Mouse (Mus musculus) MEL (cell line): ENCODE data around the gene Exd2. TPM values are rescaled to one million over a fixed set of nuclear protein-coding genes. Genes with fewer than 3 reads are reported as not detected.
A peak's percentile ranks its signal among the peaks of the same experiment; 100 is the strongest.

Source experiments
- DNase-seq: peaks from one replicate; pipeline ENCODE4 v3.0.0; 2011; ENCODE audit warnings: low read depth, low spot score
- H3K27ac ChIP-seq: 2 replicates; pipeline ENCODE4 v1.5.1; 2012; ENCODE audit warnings: low read depth, mild to moderate bottlenecking, control low read depth, low read length, moderate library complexity; ENCODE audit not compliant: control insufficient read depth
- H3K27me3 ChIP-seq, 2 experiments: fragments of 150-350 bp in 1 of 2; sonication (generic) in 1 of 2; 2 replicates each; pipeline ENCODE4 v1.6.1; 2012; ENCODE audit warnings: low read length in 2 of 2, mild to moderate bottlenecking in 2 of 2, improper control_type of control experiment in 1 of 2, moderate library complexity in 1 of 2; ENCODE audit not compliant: insufficient read depth in 2 of 2, control insufficient read depth in 1 of 2
- H3K36me3 ChIP-seq, 2 experiments: 2 replicates each; pipeline ENCODE4 v1.6.1; 2012 to 2014; ENCODE audit warnings: low read length in 2 of 2, improper control_type of control experiment in 1 of 2, inconsistent platforms in 1 of 2, mild to moderate bottlenecking in 1 of 2; ENCODE audit not compliant: insufficient read depth in 2 of 2, control insufficient read depth in 1 of 2
- H3K4me1 ChIP-seq, 2 experiments: fragments of 150-350 bp in 1 of 2; sonication (generic) in 1 of 2; 2 replicates each; pipeline ENCODE4 v1.6.1; 2012; ENCODE audit warnings: low read length in 2 of 2, improper control_type of control experiment in 1 of 2, mild to moderate bottlenecking in 1 of 2; ENCODE audit not compliant: insufficient read depth in 2 of 2, control insufficient read depth in 1 of 2
- H3K4me3 ChIP-seq, 2 experiments: fragments of 150-350 bp in 1 of 2; sonication (generic) in 1 of 2; 2 replicates each; pipeline ENCODE4 v1.5.1; 2012; ENCODE audit warnings: low read depth in 2 of 2, low read length in 2 of 2, mild to moderate bottlenecking in 2 of 2, moderate library complexity in 2 of 2, control low read depth in 1 of 2, improper control_type of control experiment in 1 of 2; ENCODE audit not compliant: control insufficient read depth in 1 of 2, insufficient read depth in 1 of 2
- H3K79me2 ChIP-seq: 2 replicates; pipeline ENCODE4 v1.6.1; 2012; ENCODE audit warnings: mild to moderate bottlenecking, low read length, moderate library complexity; ENCODE audit not compliant: control insufficient read depth, poor library complexity, insufficient read depth
- H3K9ac ChIP-seq: 2 replicates; pipeline ENCODE4 v1.6.1; 2012; ENCODE audit warnings: low read depth, mild to moderate bottlenecking, control low read depth, low read length, moderate library complexity; ENCODE audit not compliant: control insufficient read depth, poor library complexity, severe bottlenecking
- H3K9me3 ChIP-seq: fragments of 150-350 bp; sonication (generic); replicated peaks from 2 replicates; pipeline ENCODE4 v1.6.1; 2012; ENCODE audit warnings: mild to moderate bottlenecking, low read length, improper control_type of control experiment, moderate library complexity; ENCODE audit not compliant: insufficient read depth
- BHLHE40 ChIP-seq: IDR thresholded peaks from 2 replicates; pipeline ENCODE4 v1.6.1; 2012; ENCODE audit warnings: low read depth, mild to moderate bottlenecking, inconsistent platforms, low read length, improper control_type of control experiment, borderline replicate concordance
- CHD1 ChIP-seq: IDR thresholded peaks from 2 replicates; pipeline ENCODE4 v1.6.1; 2012; ENCODE audit warnings: low read depth, mild to moderate bottlenecking, inconsistent platforms, low read length, improper control_type of control experiment
- CHD2 ChIP-seq: IDR thresholded peaks from 2 replicates; pipeline ENCODE4 v1.6.1; 2011; ENCODE audit warnings: low read length, improper control_type of control experiment
- CTCF ChIP-seq, 3 experiments: IDR thresholded peaks in 2 of 3; conservative IDR thresholded peaks in 1 of 3; 2 replicates each; pipeline ENCODE4 v1.5.1; 2011 to 2012; ENCODE audit warnings: low read length in 3 of 3, low read depth in 2 of 3, mild to moderate bottlenecking in 2 of 3, improper control_type of control experiment in 1 of 3, inconsistent platforms in 1 of 3, mixed read lengths in 1 of 3, moderate library complexity in 1 of 3; ENCODE audit not compliant: control insufficient read depth in 1 of 3, insufficient read depth in 1 of 3, poor library complexity in 1 of 3, severe bottlenecking in 1 of 3
- E2F4 ChIP-seq: IDR thresholded peaks from 2 replicates; pipeline ENCODE4 v1.6.1; 2011; ENCODE audit warnings: low read depth, low read length, improper control_type of control experiment, borderline replicate concordance
- ELF1 ChIP-seq: IDR thresholded peaks from 2 replicates; pipeline ENCODE4 v1.6.1; 2014; ENCODE audit warnings: low read depth, mild to moderate bottlenecking, inconsistent platforms, low read length, improper control_type of control experiment, moderate library complexity
- EP300 ChIP-seq, 2 experiments: IDR thresholded peaks; 2 replicates each; pipeline ENCODE4 v1.6.1; 2011; ENCODE audit warnings: improper control_type of control experiment in 2 of 2, low read length in 2 of 2, low read depth in 1 of 2, mild to moderate bottlenecking in 1 of 2
- ETS1 ChIP-seq: IDR thresholded peaks from 2 replicates; pipeline ENCODE4 v1.6.1; 2012; ENCODE audit warnings: low read depth, mild to moderate bottlenecking, inconsistent platforms, low read length, improper control_type of control experiment, moderate library complexity
- GABPA ChIP-seq: IDR thresholded peaks from 2 replicates; pipeline ENCODE4 v1.6.1; 2012; ENCODE audit warnings: low read depth, mild to moderate bottlenecking, inconsistent platforms, low read length, improper control_type of control experiment, moderate library complexity
- GATA1 ChIP-seq: IDR thresholded peaks from 2 replicates; pipeline ENCODE4 v1.6.1; 2011; ENCODE audit warnings: low read depth, low read length, improper control_type of control experiment
- HCFC1 ChIP-seq: IDR thresholded peaks from 2 replicates; pipeline ENCODE4 v1.6.1; 2012; ENCODE audit warnings: low read depth, mild to moderate bottlenecking, inconsistent platforms, low read length, improper control_type of control experiment, moderate library complexity
- JUND ChIP-seq: IDR thresholded peaks from 2 replicates; pipeline ENCODE4 v1.6.1; 2011; ENCODE audit warnings: low read depth, mild to moderate bottlenecking, improper control_type of control experiment, low read length
- KAT2A ChIP-seq: conservative IDR thresholded peaks from 2 replicates; pipeline ENCODE4 v1.6.1; 2012; ENCODE audit warnings: low read depth, low read length, improper control_type of control experiment, inconsistent platforms
- MAFK ChIP-seq: IDR thresholded peaks from 2 replicates; pipeline ENCODE4 v1.6.1; 2011; ENCODE audit warnings: low read depth, mild to moderate bottlenecking, low read length, improper control_type of control experiment, borderline replicate concordance
- MAX ChIP-seq: IDR thresholded peaks from 2 replicates; pipeline ENCODE4 v1.6.1; 2011; ENCODE audit warnings: low read length, improper control_type of control experiment
- MAZ ChIP-seq: IDR thresholded peaks from 2 replicates; pipeline ENCODE4 v1.6.1; 2012; ENCODE audit warnings: low read depth, mild to moderate bottlenecking, inconsistent platforms, low read length, improper control_type of control experiment
- MEF2A ChIP-seq: IDR thresholded peaks from 2 replicates; pipeline ENCODE4 v1.6.1; 2014; ENCODE audit warnings: low read depth, mild to moderate bottlenecking, inconsistent platforms, low read length, improper control_type of control experiment; ENCODE audit not compliant: poor library complexity, insufficient replicate concordance, severe bottlenecking; ENCODE audit errors: extremely low read depth
- MYB ChIP-seq: IDR thresholded peaks from 2 replicates; pipeline ENCODE4 v1.6.1; 2011; ENCODE audit warnings: mild to moderate bottlenecking, low read depth, low read length, improper control_type of control experiment
- MYC ChIP-seq: IDR thresholded peaks from 2 replicates; pipeline ENCODE4 v1.6.1; 2011; ENCODE audit warnings: low read depth, mild to moderate bottlenecking, low read length, improper control_type of control experiment, moderate library complexity
- NELFE ChIP-seq: IDR thresholded peaks from 2 replicates; pipeline ENCODE4 v1.6.1; 2011; ENCODE audit warnings: low read depth, low read length, improper control_type of control experiment
- NRF1 ChIP-seq: IDR thresholded peaks from 2 replicates; pipeline ENCODE4 v1.6.1; 2014; ENCODE audit warnings: low read depth, mild to moderate bottlenecking, inconsistent platforms, low read length, improper control_type of control experiment, moderate library complexity; ENCODE audit not compliant: poor library complexity, insufficient read depth, severe bottlenecking
- POLR2A ChIP-seq, 2 experiments: IDR thresholded peaks; 2 replicates each; pipeline ENCODE4 v1.6.1; 2011 to 2012; ENCODE audit warnings: low read length in 2 of 2, mild to moderate bottlenecking in 2 of 2, control low read depth in 1 of 2, improper control_type of control experiment in 1 of 2, low read depth in 1 of 2, moderate library complexity in 1 of 2; ENCODE audit not compliant: control insufficient read depth in 1 of 2, insufficient read depth in 1 of 2, poor library complexity in 1 of 2
- POLR2AphosphoS2 ChIP-seq: IDR thresholded peaks from 2 replicates; pipeline ENCODE4 v1.6.1; 2011; ENCODE audit warnings: low read length, improper control_type of control experiment
- POLR2AphosphoS5 ChIP-seq: IDR thresholded peaks from 2 replicates; pipeline ENCODE4 v1.6.1; 2012; ENCODE audit warnings: low read depth, borderline replicate concordance, mild to moderate bottlenecking, inconsistent platforms, low read length, moderate library complexity, mixed read lengths
- RAD21 ChIP-seq: IDR thresholded peaks from 2 replicates; pipeline ENCODE4 v1.6.1; 2011; ENCODE audit warnings: mild to moderate bottlenecking, low read depth, low read length, improper control_type of control experiment
- RCOR1 ChIP-seq: IDR thresholded peaks from 2 replicates; pipeline ENCODE4 v1.6.1; 2012; ENCODE audit warnings: low read depth, mild to moderate bottlenecking, inconsistent platforms, low read length, improper control_type of control experiment
- SIN3A ChIP-seq: IDR thresholded peaks from 2 replicates; pipeline ENCODE4 v1.6.1; 2012; ENCODE audit warnings: low read length, improper control_type of control experiment, inconsistent platforms
- SMC3 ChIP-seq: IDR thresholded peaks from 2 replicates; pipeline ENCODE4 v1.6.1; 2011; ENCODE audit warnings: low read depth, low read length, improper control_type of control experiment
- TAL1 ChIP-seq: IDR thresholded peaks from 2 replicates; pipeline ENCODE4 v1.6.1; 2012; ENCODE audit warnings: mild to moderate bottlenecking, inconsistent platforms, low read length, moderate library complexity, mixed read lengths
- TBP ChIP-seq: IDR thresholded peaks from 2 replicates; pipeline ENCODE4 v1.8.0; 2011; ENCODE audit warnings: low read depth, low read length, improper control_type of control experiment
- TCF12 ChIP-seq: IDR thresholded peaks from 2 replicates; pipeline ENCODE4 v1.6.1; 2014; ENCODE audit warnings: low read depth, mild to moderate bottlenecking, inconsistent platforms, low read length, improper control_type of control experiment, moderate library complexity
- UBTF ChIP-seq: IDR thresholded peaks from 2 replicates; pipeline ENCODE4 v1.6.1; 2012; ENCODE audit warnings: low read depth, mild to moderate bottlenecking, inconsistent platforms, low read length, improper control_type of control experiment, moderate library complexity, borderline replicate concordance; ENCODE audit not compliant: insufficient read depth
- USF1 ChIP-seq: IDR thresholded peaks from 2 replicates; pipeline ENCODE4 v1.6.1; 2014; ENCODE audit warnings: low read depth, mild to moderate bottlenecking, inconsistent platforms, low read length, improper control_type of control experiment, moderate library complexity
- USF2 ChIP-seq, 2 experiments: IDR thresholded peaks; 2 replicates each; pipeline ENCODE4 v1.6.1; 2011 to 2012; ENCODE audit warnings: improper control_type of control experiment in 2 of 2, low read length in 2 of 2, borderline replicate concordance in 1 of 2, inconsistent platforms in 1 of 2, low read depth in 1 of 2, mild to moderate bottlenecking in 1 of 2; ENCODE audit not compliant: insufficient read depth in 1 of 2
- ZC3H11A ChIP-seq: IDR thresholded peaks from 2 replicates; pipeline ENCODE4 v1.6.1; 2012; ENCODE audit warnings: low read depth, mild to moderate bottlenecking, inconsistent platforms, low read length, improper control_type of control experiment
- ZKSCAN1 ChIP-seq: IDR thresholded peaks from 2 replicates; pipeline ENCODE4 v1.6.1; 2012; ENCODE audit warnings: low read depth, mild to moderate bottlenecking, inconsistent platforms, low read length, improper control_type of control experiment, moderate library complexity
- ZMIZ1 ChIP-seq: IDR thresholded peaks from 2 replicates; pipeline ENCODE4 v1.6.1; 2012; ENCODE audit warnings: low read depth, mild to moderate bottlenecking, inconsistent platforms, low read length, improper control_type of control experiment, moderate library complexity
- ZNF384 ChIP-seq: IDR thresholded peaks from 2 replicates; pipeline ENCODE4 v1.6.1; 2012; ENCODE audit warnings: low read depth, mild to moderate bottlenecking, inconsistent platforms, low read length, improper control_type of control experiment
- polyA plus RNA-seq, 2 experiments: library from polyadenylated mRNA; stranded (reverse) in 1 of 2; unstranded in 1 of 2; fragments of >175 nt in 1 of 2; fragments of >200 nt in 1 of 2; gene quantifications; 2 replicates each; pipeline versions ENCODE4 v1.2.1 to v1.2.4; 2012; ENCODE audit warnings: low replicate concordance in 2 of 2, low read depth in 1 of 2; ENCODE audit not compliant: insufficient read length in 2 of 2, insufficient read depth in 1 of 2, missing spikeins in 1 of 2
- total RNA-seq: library from RNA; depleted of rRNA; stranded (reverse); fragments of 300-350 nt; gene quantifications from 2 replicates; pipeline ENCODE4 v1.2.3, GENCODE M21; 2012

Exd2 gene
- total and polyA plus RNA-seq, 3 experiments: 9.6 to 12.8 TPM; not detected in 1

DNA sequence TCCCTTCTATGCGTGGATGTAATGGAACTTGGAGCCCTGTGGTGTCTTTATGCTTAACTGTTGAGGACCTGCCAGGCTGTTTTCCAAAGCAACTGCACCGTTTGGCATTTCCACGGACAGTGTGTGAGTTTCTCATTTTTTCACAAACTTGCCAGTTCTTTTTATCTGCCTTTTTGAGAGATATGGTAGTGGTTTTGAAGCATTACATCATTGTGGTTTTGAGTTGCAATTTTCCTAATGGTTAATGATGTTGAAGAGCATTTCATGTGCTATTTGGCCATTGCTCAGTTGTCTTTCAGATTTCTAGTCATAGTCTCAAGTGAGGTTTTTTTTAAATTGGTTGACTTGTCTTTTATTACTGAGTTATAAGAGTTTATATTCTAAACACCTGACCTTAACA lies 10.8 kb downstream of the Exd2 start:
- 0 out of 4 replicates have a peak overlapping the region, but pooled peaks of 1 of the 2 experiments have one; percentile 27 for H3K4me3 ChIP-seq
- peak; percentile 70 for DNase-seq
- peaks cover 3% of the 10 kb centered on the region; the same call in 1 of the 2 replicates for H3K79me2 ChIP-seq
- TF ChIP-seq CHD2: no peak
- TF ChIP-seq TCF12: no peak
- no peak for TF ChIP-seq POLR2AphosphoS2
- TF ChIP-seq TBP: no peak
- TF ChIP-seq CTCF (IDR thresholded peaks at IDR 0.05 in 2 of 3, conservative IDR thresholded peaks at IDR 0.05 in 1 of 3; ENCODE audit: control insufficient read depth in 1 of 3, insufficient read depth in 1 of 3, low read depth in 2 of 3, low read length in 3 of 3, poor library complexity in 1 of 3, severe bottlenecking in 1 of 3): no peak
- TF ChIP-seq MAZ: no peak
- peak; percentile 98 for TF ChIP-seq ETS1
- TF ChIP-seq GABPA: no peak
- no peak for TF ChIP-seq USF1
- TF ChIP-seq E2F4: no peak
- no peak; the same call in 1 of the 2 replicates for TF ChIP-seq KAT2A
- TF ChIP-seq CHD1: no peak
- TF ChIP-seq SMC3: no peak
- TF ChIP-seq RCOR1: peak; percentile 58; the same call in 1 of the 2 replicates
- no peak for TF ChIP-seq JUND
- TF ChIP-seq BHLHE40: no peak
- TF ChIP-seq MYC: no peak
- no peak for TF ChIP-seq NELFE
- TF ChIP-seq HCFC1: no peak
- no peak for TF ChIP-seq MYB
- no peak for TF ChIP-seq RAD21
- TF ChIP-seq MAX: no peak
- no peak for TF ChIP-seq ZKSCAN1
- TF ChIP-seq POLR2AphosphoS5: no peak
- no peak for TF ChIP-seq UBTF
- TF ChIP-seq NRF1: no peak
- TF ChIP-seq TAL1: no peak
- TF ChIP-seq ZC3H11A: no peak
- TF ChIP-seq SIN3A: peak; percentile 62
- TF ChIP-seq POLR2A (IDR thresholded peaks at IDR 0.05; ENCODE audit: control insufficient read depth in 1 of 2, insufficient read depth in 1 of 2, low read depth in 1 of 2, low read length in 2 of 2, poor library complexity in 1 of 2): no peak
- TF ChIP-seq ZMIZ1: no peak
- TF ChIP-seq USF2 (IDR thresholded peaks at IDR 0.05; ENCODE audit: borderline replicate concordance in 1 of 2, insufficient read depth in 1 of 2, low read depth in 1 of 2, low read length in 2 of 2): no peak
- peak; percentile 64 for TF ChIP-seq ZNF384
- TF ChIP-seq MEF2A: 0 out of 2 replicates have a peak, but pooled peaks have one; percentile 14
- no peak for TF ChIP-seq ELF1
- 0 out of 2 replicates have a peak, but pooled peaks have one; percentile 42 for TF ChIP-seq MAFK
- TF ChIP-seq GATA1: peak; percentile 82
- TF ChIP-seq EP300 (IDR thresholded peaks at IDR 0.05; ENCODE audit: low read depth in 1 of 2, low read length in 2 of 2): peak; percentile 72 to 75; a peak in 3 of 4 replicates

More for the DNA sequence above, 10.8 kb downstream of the Exd2 start:
- Histone ChIP-seq H3K9me3 (no peaks in the 10 kb centered on the region), H3K9ac (no peak overlapping the region), H3K4me1 (peaks cover 15 to 16% of the 10 kb centered on the region in 2 experiments), H3K36me3 (peaks cover 0 to 22% of the 10 kb centered on the region in 2 experiments; a peak in 3 of 4 replicates), H3K27ac (peak overlapping the region; percentile 32; the same call in 1 of the 2 replicates), H3K27me3 (no peaks in the 10 kb centered on the region)
